Mouse (Mus musculus) left cerebral cortex, postnatal 25 days (tissue): ENCODE results near the gene Csnk2b. TPM values are rescaled to one million over a fixed set of nuclear protein-coding genes. Genes with fewer than 3 reads are reported as not detected.
A peak's percentile ranks its signal among the peaks of the same experiment; 100 is the strongest.

Source experiments
- DNase-seq, 2 experiments: peaks; one replicate each; pipeline ENCODE4 v3.0.0; 2022; ENCODE audit warnings: low spot score in 2 of 2, mixed read lengths in 1 of 2
- intact Hi-C: fragments of 180-260 bp; cut with DNase I; formaldehyde crosslinking; loops from one replicate; pipeline ENCODE4 v1.15.1; 2025
- total RNA-seq, 2 experiments: library from RNA; stranded (reverse); gene quantifications; 2 replicates each; pipeline ENCODE4 v1.2.3; 2021

The Csnk2b gene
- total RNA-seq, 2 experiments from 2014 or later = 183 to 185 TPM

- no peak for DNase-seq
- intact Hi-C loops = no loop called here
Observed at GRCm38 (mm10) chr17:35071454-35071853, 50.4 kb downstream of the Csnk2b start.

GRCm38 (mm10) chr17:35070556-35071229 is 51.2 kb downstream of the Csnk2b start:
- intact Hi-C loops = no loop called here
- DNase-seq = peak in 1 of 2 experiments; percentile 43

GRCm38 (mm10) chr17:35068213-35068914 is 53.5 kb downstream of the Csnk2b start:
- intact Hi-C loops = no loop called here
- DNase-seq = peak in 1 of 2 experiments; percentile 57

Other genes with a start within 250 kb of the Csnk2b start
- gene Zbtb12, start 242.6 kb downstream of the Csnk2b start, total RNA-seq = 1 to 10 TPM; 6.9 to 7.3 TPM
- not detected for gene Gm20547, start 240.0 kb downstream of the Csnk2b start, total RNA-seq
- 1 to 10 TPM; 1.5 to 3.6 TPM for gene C2, start 223.8 kb downstream of the Csnk2b start, total RNA-seq
- gene Ehmt2, start 223.6 kb downstream of the Csnk2b start, total RNA-seq = 100 to 1,000 TPM; 166 to 167 TPM
- under 1 TPM; 0.55 to 0.66 TPM for gene Slc44a4, start 207.6 kb downstream of the Csnk2b start, total RNA-seq
- gene Neu1, start 190.8 kb downstream of the Csnk2b start, total RNA-seq = 10 to 100 TPM; 42.9 to 44.0 TPM
- gene Hspa1b, start 162.8 kb downstream of the Csnk2b start, total RNA-seq = 10 to 100 TPM in 1 of 2 experiments, 1 to 10 TPM in 1; 9.9 to 15.0 TPM
- gene Gm20481, start 152.1 kb downstream of the Csnk2b start, total RNA-seq = not detected
- 10 to 100 TPM; 10.8 to 12.6 TPM for gene Hspa1a, start 149.9 kb downstream of the Csnk2b start, total RNA-seq
- gene Hspa1l, start 149.3 kb downstream of the Csnk2b start, total RNA-seq = under 1 TPM; 0.27 to 0.34 TPM
- 10 to 100 TPM; 17.3 to 18.0 TPM for gene Lsm2, start 140.2 kb downstream of the Csnk2b start, total RNA-seq
- gene Vars, start 121.1 kb downstream of the Csnk2b start, total RNA-seq = 10 to 100 TPM; 38.0 to 44.7 TPM
- under 1 TPM; 0.30 to 0.37 TPM for gene Vwa7, start 105.5 kb downstream of the Csnk2b start, total RNA-seq
- gene Sapcd1, start 94.0 kb downstream of the Csnk2b start, total RNA-seq = under 1 TPM; 0.60 to 0.83 TPM
- gene Msh5, start 75.3 kb downstream of the Csnk2b start, total RNA-seq = under 1 TPM; 0.76 to 0.96 TPM
- gene Clic1, start 72.1 kb downstream of the Csnk2b start, total RNA-seq = 10 to 100 TPM in 1 of 2 experiments, 1 to 10 TPM in 1; 9.9 to 11.6 TPM
- 10 to 100 TPM; 12.1 to 12.5 TPM for gene Ddah2, start 63.0 kb downstream of the Csnk2b start, total RNA-seq
- not detected for gene Ly6g6c, start 56.7 kb downstream of the Csnk2b start, total RNA-seq
- not detected for gene Mpig6b, start 55.9 kb downstream of the Csnk2b start, total RNA-seq
- 1 to 10 TPM; 2.4 to 2.7 TPM for gene Ly6g6e, start 45.2 kb downstream of the Csnk2b start, total RNA-seq
- gene Ly6g6d, start 44.0 kb downstream of the Csnk2b start, total RNA-seq = 1 to 10 TPM in 1 of 2 experiments, under 1 TPM in 1; 0.69 to 1.9 TPM
- gene Ly6g6f, start 36.4 kb downstream of the Csnk2b start, total RNA-seq = not detected
- 100 to 1,000 TPM; 107 to 109 TPM for gene Abhd16a, start 32.8 kb downstream of the Csnk2b start, total RNA-seq
- not detected for gene Ly6g5c, start 13.8 kb downstream of the Csnk2b start, total RNA-seq
- under 1 TPM; 0.69 to 0.94 TPM for gene Ly6g5b, start 6.6 kb downstream of the Csnk2b start, total RNA-seq
- 10 to 100 TPM; 13.1 to 15.2 TPM for gene Gpank1, start 598 bp downstream of the Csnk2b start, total RNA-seq
- 10 to 100 TPM; 24.1 to 29.8 TPM for gene D17H6S53E, start 4.3 kb upstream of the Csnk2b start, total RNA-seq
- gene Apom, start 10.0 kb upstream of the Csnk2b start, total RNA-seq = not detected
- 100 to 1,000 TPM; 286 to 292 TPM for gene Bag6, start 13.1 kb upstream of the Csnk2b start, total RNA-seq
- gene Prrc2a, start 42.8 kb upstream of the Csnk2b start, total RNA-seq = 100 to 1,000 TPM; 268 to 285 TPM
- gene Aif1, start 54.0 kb upstream of the Csnk2b start, total RNA-seq = 10 to 100 TPM; 10.8 to 11.1 TPM
- 10 to 100 TPM in 1 of 2 experiments, 1 to 10 TPM in 1; 6.1 to 10.1 TPM for gene Lst1, start 66.4 kb upstream of the Csnk2b start, total RNA-seq
- under 1 TPM; 0.64 to 0.99 TPM for gene Ltb, start 72.4 kb upstream of the Csnk2b start, total RNA-seq
- not detected for gene Tnf, start 80.0 kb upstream of the Csnk2b start, total RNA-seq
- gene Lta, start 83.3 kb upstream of the Csnk2b start, total RNA-seq = under 1 TPM; 0.34 to 0.39 TPM
- not detected for gene Gm16181, start 98.8 kb upstream of the Csnk2b start, total RNA-seq
- gene Atp6v1g2, start 111.6 kb upstream of the Csnk2b start, total RNA-seq = 100 to 1,000 TPM; 514 to 578 TPM
- gene Nfkbil1, start 113.7 kb upstream of the Csnk2b start, total RNA-seq = 10 to 100 TPM; 11.7 to 12.8 TPM
- gene Ddx39b, start 119.7 kb upstream of the Csnk2b start, total RNA-seq = 100 to 1,000 TPM; 207 to 209 TPM
- 10 to 100 TPM; 18.5 to 18.7 TPM for gene H2-D1, start 140.7 kb upstream of the Csnk2b start, total RNA-seq
- under 1 TPM; 0.39 to 0.96 TPM for gene H2-Q1, start 198.4 kb upstream of the Csnk2b start, total RNA-seq
- gene H2-Q2, start 220.2 kb upstream of the Csnk2b start, total RNA-seq = under 1 TPM; 0.30 to 0.78 TPM